Mouse (Mus musculus) hindlimb bud, embryonic 11.5 days (tissue): ENCODE measurements around the gene Ppig.

Experiments used
- DNase-seq: peaks from one replicate; pipeline ENCODE4 v3.0.0-alpha.2; 2012; ENCODE audit warnings: low read depth, low spot score; ENCODE audit errors: extremely low spot score

The Ppig gene

GRCm38 (mm10) chr2:69760980-69761379, 38.6 kb downstream of the Ppig start:
- no peak for DNase-seq

GRCm38 (mm10) chr2:69763340-69763739, 41.0 kb downstream of the Ppig start:
- no peak for DNase-seq

DNA sequence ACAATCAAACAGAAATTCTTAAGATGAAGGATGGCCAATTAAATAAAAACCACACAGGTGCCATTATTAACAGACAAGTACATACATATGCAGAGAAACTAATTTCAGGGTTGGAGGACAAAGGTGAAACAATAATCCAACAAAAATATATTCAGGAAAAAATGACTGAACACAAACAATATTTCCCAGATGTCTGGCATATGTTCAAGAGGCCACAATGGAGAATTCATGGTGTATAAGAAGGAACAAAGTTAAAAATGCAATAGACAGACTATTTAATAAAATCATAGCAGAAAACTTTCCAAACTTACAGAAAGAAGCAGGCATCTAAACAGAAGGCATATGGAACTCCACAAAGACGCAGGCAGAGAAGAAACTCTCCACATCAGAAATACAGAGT, 42.4 kb downstream of the Ppig start:
- DNase-seq: no peak

DNA sequence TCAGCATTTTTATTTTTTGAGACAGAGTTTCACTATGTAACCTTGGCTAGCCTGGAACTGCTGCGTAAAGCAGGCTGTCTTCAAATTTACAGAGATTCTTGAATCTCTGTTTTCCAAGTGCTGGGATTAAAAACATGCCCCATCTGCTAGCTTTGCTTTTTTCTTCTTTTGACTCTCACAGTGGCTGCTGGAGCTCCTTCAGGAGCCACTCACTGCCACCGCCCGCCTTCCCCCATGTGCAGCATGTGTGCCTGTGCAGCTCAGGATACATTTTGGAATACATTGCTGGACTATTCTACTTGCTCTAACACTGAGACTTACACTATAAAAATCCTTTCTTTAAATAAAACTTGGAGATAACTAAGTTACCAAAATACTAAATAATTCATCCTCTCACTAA, 51.0 kb downstream of the Ppig start:
- DNase-seq: no peak

DNA sequence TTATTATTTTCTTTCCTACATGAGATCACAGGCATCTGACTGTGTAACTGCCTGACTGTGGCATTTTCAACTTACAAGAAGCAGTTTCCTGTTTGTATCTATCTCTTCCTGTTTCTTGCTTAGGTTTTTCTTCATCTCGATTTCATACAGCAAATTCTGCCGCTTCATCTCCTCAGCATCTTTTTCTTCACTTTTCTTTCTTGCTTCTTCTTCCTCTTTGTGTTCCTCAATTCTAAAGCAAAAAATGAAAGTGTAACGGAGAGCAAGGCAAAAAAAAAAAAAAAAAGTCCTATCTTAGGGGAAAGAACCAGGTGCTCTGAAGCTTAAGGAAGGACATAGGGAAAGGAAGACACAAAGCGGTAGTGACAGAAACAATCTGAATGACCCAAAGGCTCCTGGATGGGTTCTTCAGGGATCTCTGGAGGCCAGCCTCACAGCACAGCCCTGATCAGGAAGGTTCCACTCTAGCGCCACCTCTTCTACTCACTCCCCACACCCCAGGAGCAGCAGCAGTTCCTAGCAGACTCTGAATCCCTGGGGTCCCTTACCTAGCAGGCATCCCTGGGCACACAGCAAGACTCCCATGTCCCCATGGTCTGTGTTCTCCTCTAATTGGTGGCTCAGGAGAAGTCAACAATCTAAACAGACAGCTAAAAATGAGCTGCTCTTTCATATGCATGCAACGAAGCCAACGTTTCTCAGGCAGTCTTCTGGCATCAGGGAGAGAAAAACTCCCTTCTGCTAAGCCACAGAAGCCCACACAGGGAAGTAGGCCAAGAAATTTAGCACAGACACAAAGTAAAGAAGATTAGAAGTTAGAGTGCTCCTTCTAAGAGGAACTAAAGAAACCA, 55.9 kb downstream of the Ppig start:
- DNase-seq: no peak

- DNase-seq: no peak
These were observed 56.5 kb downstream of the Ppig start for GRCm38 (mm10) chr2:69778836-69779177.

DNA sequence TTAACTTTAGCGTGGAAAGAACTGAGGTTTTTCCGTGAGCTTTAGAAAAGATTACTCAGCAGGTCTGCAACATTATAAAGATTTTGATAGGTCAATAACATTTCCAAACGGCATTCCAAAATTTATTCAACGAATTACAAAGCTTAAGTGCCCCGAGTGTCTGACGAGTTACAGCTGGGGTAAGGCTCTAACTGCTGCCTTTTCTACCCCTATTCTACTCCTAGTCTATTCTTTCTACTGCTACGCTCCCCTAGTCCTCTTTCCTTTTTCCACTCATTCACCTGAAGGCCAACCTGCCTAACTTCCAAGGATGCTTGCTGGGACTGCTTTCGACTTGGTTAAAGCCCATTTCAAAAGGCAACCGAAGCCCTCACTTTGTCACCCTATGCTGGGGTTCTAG, 66.6 kb downstream of the Ppig start:
- no peak for DNase-seq

DNA sequence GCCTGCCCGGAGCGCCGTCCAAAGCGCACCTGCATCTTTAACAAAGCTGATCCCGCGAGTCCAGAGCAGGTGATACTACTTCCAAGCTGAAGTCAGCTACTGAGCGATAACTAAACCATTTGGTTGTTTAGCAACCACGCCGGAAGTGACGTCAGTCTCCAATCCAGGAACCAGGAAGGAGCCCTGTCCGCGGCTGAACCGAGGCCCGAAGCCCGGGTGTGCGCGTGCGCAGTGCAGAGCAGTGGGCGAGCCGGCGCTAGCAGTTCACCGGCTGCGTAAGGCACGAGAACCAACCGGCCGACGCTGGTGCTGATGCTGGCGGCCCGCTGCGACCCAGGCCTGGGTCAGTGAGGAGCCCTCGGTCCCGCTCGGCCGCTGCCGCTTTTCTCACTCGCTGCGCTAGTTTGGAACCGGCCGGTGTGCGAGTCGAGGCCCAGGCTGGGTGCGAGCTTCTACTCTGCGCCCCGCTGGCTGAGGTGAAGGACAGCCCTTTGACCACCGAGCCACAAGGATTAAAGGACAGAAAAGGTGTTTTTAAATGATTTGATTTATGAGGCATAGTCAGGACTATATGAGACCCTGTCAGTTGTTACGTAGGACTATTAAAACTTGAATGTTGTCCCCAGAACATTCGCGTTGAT, 67.2 kb downstream of the Ppig start, which contains the start of the genes Ccdc173 and Phospho2:
Gene Ccdc173, minus strand, starts transcription at position 147 of the 641 bp plus-strand sequence.
Gene Phospho2, plus strand, starts transcription at position 195 of the 641 bp plus-strand sequence.
- DNase-seq: peak; percentile 96

DNA sequence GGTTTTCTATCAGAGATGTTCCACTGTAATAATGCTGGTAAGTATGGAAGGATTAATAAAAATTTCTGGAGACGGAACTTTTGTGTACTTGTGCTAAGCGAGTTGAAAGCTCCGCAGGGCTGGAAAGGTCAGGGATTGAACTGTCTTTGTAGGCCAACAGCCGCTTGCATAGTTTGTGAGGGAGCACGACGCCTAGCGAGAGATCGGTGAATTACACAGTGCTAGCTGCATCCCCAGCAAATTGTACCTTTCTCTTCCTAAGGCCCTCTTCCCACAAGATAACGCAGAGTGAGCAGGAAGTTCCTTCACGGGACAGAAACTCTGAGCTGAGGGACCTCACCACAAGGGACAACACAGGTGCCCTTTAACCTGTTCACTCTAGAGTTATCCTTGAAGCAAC, 67.9 kb downstream of the Ppig start:
- peak; percentile 95 for DNase-seq

GRCm38 (mm10) chr2:69790722-69791121, 68.4 kb downstream of the Ppig start:
- DNase-seq: no peak

- DNase-seq: no peak
These were observed 80.6 kb downstream of the Ppig start for GRCm38 (mm10) chr2:69802911-69803312.
